Mouse (Mus musculus) liver, adult 2 months (tissue): ENCODE measurements at regions not wholly inside any gene's neighbourhood (a gene's known extent, or its start where the extent isn't known, plus 50 kb on each side); places are given as distances from the start of the nearest gene placed in this dataset.

ENCODE experiments used
- DNase-seq: peaks from one replicate; pipeline ENCODE4 v3.0.0-alpha.2; 2011; ENCODE audit warnings: low read depth, low spot score; ENCODE audit errors: extremely low read depth
- H3K27ac ChIP-seq: fragments of 200-500 bp; replicated peaks from 2 replicates; pipeline ENCODE4 v1.5.1; 2012; ENCODE audit warnings: low read depth, mild to moderate bottlenecking, control low read depth, inconsistent platforms, low read length; ENCODE audit not compliant: insufficient read depth
- H3K27me3 ChIP-seq: fragments of 200-500 bp; 2 replicates; pipeline ENCODE4 v1.6.1; 2012; ENCODE audit warnings: mild to moderate bottlenecking, moderate library complexity, low read length, inconsistent platforms; ENCODE audit not compliant: control insufficient read depth, insufficient read depth
- H3K36me3 ChIP-seq: fragments of 200-500 bp; 2 replicates; pipeline ENCODE4 v1.6.1; 2012; ENCODE audit warnings: low read length, inconsistent platforms; ENCODE audit not compliant: control insufficient read depth, insufficient read depth
- H3K4me1 ChIP-seq: fragments of 200-500 bp; 2 replicates; pipeline ENCODE4 v1.6.1; 2011; ENCODE audit warnings: low read length; ENCODE audit not compliant: control insufficient read depth, insufficient read depth
- H3K4me3 ChIP-seq: fragments of 200-500 bp; 2 replicates; pipeline ENCODE4 v1.5.1; 2011; ENCODE audit warnings: low read depth, mild to moderate bottlenecking, control low read depth, low read length, moderate library complexity; ENCODE audit not compliant: insufficient read depth
- H3K79me2 ChIP-seq: fragments of 200-500 bp; 2 replicates; pipeline ENCODE4 v1.6.1; 2012; ENCODE audit warnings: inconsistent platforms, mild to moderate bottlenecking, low read length, moderate library complexity; ENCODE audit not compliant: control insufficient read depth, insufficient read depth
- H3K9ac ChIP-seq: fragments of 200-500 bp; 2 replicates; pipeline ENCODE4 v1.6.1; 2012; ENCODE audit warnings: low read depth, mild to moderate bottlenecking, control low read depth, inconsistent platforms, low read length
- CTCF ChIP-seq: fragments of 200-500 bp; IDR thresholded peaks from 2 replicates; pipeline ENCODE4 v1.5.1; 2011; ENCODE audit warnings: low read depth, low read length, control low read depth
- POLR2A ChIP-seq: fragments of 200-500 bp; IDR thresholded peaks from 2 replicates; pipeline ENCODE4 v1.6.1; 2011; ENCODE audit warnings: low read length, control low read depth; ENCODE audit not compliant: insufficient read depth; ENCODE audit errors: extremely low read depth
- WGBS: fragments of 180-500 bp; shearing (Covaris S2); methylation state at CpG from one replicate; pipeline ENCODE4 v1.1.7; 2018; 5-methylcytosine and 5-hydroxymethylcytosine counted together

GRCm38 (mm10) chr3:42067036-42067435 is 324.6 kb downstream of the D3Ertd751e start:
- Histone ChIP-seq H3K79me2 (no peaks in the 10 kb centered on the region), H3K4me3 (no peak overlapping the region), H3K36me3 (no peaks in the 10 kb centered on the region), H3K9ac (no peak overlapping the region), H3K27me3 (no peaks in the 10 kb centered on the region), H3K4me1 (no peaks in the 10 kb centered on the region), H3K27ac (no peak overlapping the region)
- WGBS, result 86% methylated on average over 5 of the region's 5 CpGs
- no peak for DNase-seq
- TF ChIP-seq CTCF, result no peak
- TF ChIP-seq POLR2A, result no peak

DNA sequence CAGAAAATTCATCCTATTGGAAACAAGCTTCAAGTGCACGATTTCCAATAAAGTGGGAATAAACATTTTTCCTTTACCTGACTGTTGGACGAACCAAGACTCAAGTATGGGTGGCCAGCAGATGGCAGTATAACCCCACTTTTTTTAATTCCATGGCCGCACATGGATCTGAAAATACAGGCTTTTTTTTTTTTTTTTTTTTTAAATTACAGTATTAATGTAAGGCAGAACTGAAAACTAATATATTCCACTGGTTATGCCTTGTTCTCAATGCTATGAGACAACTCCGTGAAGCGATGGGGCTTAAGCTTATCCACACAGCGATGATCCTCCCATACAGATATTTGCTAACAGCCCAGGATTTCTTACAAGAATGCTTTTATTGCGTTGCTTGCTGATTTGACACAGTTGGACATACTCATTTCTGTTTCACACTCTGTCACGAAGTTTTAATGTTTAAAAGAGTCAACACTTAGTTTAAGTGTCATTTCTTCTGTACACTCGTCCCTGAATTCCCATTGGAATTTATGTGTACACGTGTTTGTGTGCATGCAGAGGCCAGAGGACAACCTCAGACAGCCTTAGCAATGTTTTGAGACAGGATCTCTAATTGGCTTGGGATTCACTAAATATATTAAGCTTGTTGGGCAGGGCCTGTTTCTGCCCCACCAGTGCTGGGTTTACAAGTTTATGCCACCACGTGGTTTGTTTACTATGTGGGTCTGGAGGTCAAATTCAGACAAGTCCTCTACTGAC is 332.3 kb downstream of the D3Ertd751e start:
- DNase-seq, result peak; percentile 26
- no peaks in the 10 kb centered on the region for H3K79me2 ChIP-seq
- 44% methylated on average over 11 of the region's 11 CpGs for WGBS
- H3K36me3 ChIP-seq, result no peaks in the 10 kb centered on the region
- H3K4me1 ChIP-seq, result no peaks in the 10 kb centered on the region
- H3K4me3 ChIP-seq, result no peak overlapping the region
- no peak overlapping the region for H3K9ac ChIP-seq
- H3K27me3 ChIP-seq, result no peaks in the 10 kb centered on the region
- H3K27ac ChIP-seq, result no peak overlapping the region
- TF ChIP-seq CTCF, result 0 out of 2 replicates have a peak, but pooled peaks have one; percentile 10
- TF ChIP-seq POLR2A, result no peak

DNA sequence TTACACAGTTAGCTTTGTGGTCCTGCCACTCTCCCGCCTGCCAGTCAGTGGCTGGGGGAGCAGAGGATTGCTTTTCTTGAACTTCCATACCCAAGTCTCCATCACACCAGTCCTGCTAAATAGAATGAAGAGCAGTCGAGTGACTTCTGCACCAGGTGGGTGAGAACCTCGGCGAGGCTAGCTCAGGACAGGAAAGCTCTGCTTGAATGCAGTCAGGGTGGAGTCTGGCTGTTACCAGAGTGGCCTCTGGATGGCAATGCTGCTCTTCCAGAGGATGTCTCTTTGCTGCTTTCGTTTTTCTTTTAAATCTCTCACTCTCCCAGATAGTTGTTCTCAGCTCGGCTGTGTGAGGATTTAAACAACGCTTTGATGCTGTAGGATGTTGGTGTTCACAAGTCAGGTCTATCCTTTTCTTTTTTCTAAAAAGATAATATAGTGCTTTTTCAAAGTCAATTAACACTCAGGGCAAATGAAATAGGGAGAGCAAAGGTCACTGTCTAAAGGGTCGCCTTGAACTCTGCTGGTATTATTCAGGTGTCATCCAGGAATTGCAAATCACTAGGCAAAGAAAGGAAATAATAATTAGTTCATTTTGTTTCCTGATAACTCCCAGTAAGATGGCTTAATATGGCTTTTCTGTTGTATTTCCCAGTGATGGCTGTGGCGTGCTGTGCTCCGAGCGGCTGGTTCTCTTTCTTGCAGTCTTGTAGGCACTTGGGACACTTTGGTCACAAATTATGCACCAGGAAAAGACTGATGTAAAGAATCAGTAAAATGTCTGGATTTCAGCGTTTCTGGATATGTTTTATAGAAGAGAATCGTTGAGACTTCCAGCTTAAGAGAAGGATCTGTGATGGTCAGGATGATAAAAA is 368.8 kb downstream of the D3Ertd751e start:
- Histone ChIP-seq H3K4me3 (no peak overlapping the region), H3K9ac (no peak overlapping the region), H3K27ac (no peak overlapping the region), H3K27me3 (no peaks in the 10 kb centered on the region), H3K4me1 (no peaks in the 10 kb centered on the region), H3K36me3 (no peaks in the 10 kb centered on the region), H3K79me2 (no peaks in the 10 kb centered on the region)
- peak; percentile 43 for DNase-seq
- TF ChIP-seq CTCF (peak; percentile 69), POLR2A (no peak)
- 42% methylated on average over 13 of the region's 13 CpGs for WGBS

GRCm38 (mm10) chr3:42129821-42130560 is 387.6 kb downstream of the D3Ertd751e start:
- H3K4me1 ChIP-seq, result no peaks in the 10 kb centered on the region
- H3K79me2 ChIP-seq, result no peaks in the 10 kb centered on the region
- no peaks in the 10 kb centered on the region for H3K27me3 ChIP-seq
- no peaks in the 10 kb centered on the region for H3K36me3 ChIP-seq
- H3K27ac ChIP-seq, result no peak overlapping the region
- no peak for DNase-seq
- H3K4me3 ChIP-seq, result no peak overlapping the region
- TF ChIP-seq CTCF (no peak), POLR2A (no peak)
- WGBS, result 90% methylated on average over 3 of the region's 3 CpGs
- no peak overlapping the region for H3K9ac ChIP-seq

DNA sequence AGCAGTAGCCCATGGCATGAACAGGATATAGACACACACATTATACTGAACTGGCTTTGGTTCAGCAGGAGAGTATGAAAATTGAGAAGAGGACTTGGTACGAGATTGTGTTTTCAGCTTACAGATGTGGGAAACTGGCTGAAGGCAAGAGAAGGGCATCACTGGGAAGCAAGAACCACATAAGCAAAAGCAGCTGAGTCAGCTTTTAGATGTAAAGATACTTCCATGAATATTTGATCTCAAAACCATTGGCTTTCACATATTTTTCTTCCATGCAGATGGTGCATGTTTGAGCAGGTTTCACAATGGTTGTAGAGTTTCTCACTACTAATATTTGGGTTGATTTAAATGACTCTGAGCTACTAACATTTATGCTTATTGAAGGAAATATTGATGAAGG is 389.9 kb downstream of the D3Ertd751e start:
- H3K36me3 ChIP-seq, result no peaks in the 10 kb centered on the region
- no peak for TF ChIP-seq POLR2A
- TF ChIP-seq CTCF, result no peak
- no peaks in the 10 kb centered on the region for H3K27me3 ChIP-seq
- no peak overlapping the region for H3K4me3 ChIP-seq
- H3K9ac ChIP-seq, result no peak overlapping the region
- H3K79me2 ChIP-seq, result no peaks in the 10 kb centered on the region
- 67% methylated on average over 1 of the region's 1 CpGs for WGBS
- no peak overlapping the region for H3K27ac ChIP-seq
- H3K4me1 ChIP-seq, result no peaks in the 10 kb centered on the region
- DNase-seq, result no peak
